9 mouse cellular contexts compared by ENCODE assay signal in the genomic region with DNA sequence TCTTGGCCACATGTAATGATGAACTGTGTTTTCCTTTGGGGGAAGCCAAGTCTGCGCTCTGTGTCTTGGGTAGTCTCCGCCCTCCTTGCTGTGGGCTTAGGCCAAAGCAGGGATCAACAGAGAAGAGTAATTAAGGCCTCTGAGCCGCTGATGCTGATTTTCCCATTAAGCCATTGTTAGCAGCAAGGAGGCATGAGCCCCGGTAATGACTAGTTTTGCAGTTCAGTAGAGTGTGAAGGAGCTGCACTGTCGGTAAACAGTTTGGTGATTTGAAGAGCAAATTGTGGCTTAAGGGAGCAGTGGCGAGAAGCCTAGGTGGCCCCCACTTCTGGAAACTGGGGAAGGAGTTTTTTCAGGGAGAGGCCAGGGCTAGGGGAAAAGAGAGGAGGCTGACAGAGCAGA.
A peak's percentile ranks its signal among the peaks of the same experiment; 100 is the strongest.
DNase-seq lines count a peak whose midpoint lies in the region; ATAC-seq and TF ChIP-seq lines count a peak whose summit lies in the region.
"Had no signal": no experiment of that assay in that cellular context is flagged by ENCODE, and none has a peak within 500 bp of the region (broad histone marks: within the 10 kb centered on the region; RNA-seq: fewer than 3 reads in every experiment).

No protein-coding gene starts in this region.

- no peak for TF ChIP-seq POLR2A in cerebellum, adult 2 months (IDR thresholded peaks at IDR 0.05; ENCODE audit: borderline replicate concordance, insufficient read depth, low read length)

- peaks cover 19% of the 10 kb centered on the region for H3K4me1 ChIP-seq in midbrain, embryonic 13.5 days (replicated peaks)
- peaks cover 8% of the 10 kb centered on the region; the same call in 1 of the 2 replicates for H3K4me1 ChIP-seq in midbrain, embryonic 11.5 days (ENCODE audit: control insufficient read depth, insufficient read depth, low read length)
- peaks cover 8% of the 10 kb centered on the region for H3K4me1 ChIP-seq in forebrain, embryonic 16.5 days (replicated peaks; ENCODE audit: control insufficient read depth, insufficient read depth, low read length)
- H3K4me1 ChIP-seq in kidney, postnatal 0 days (replicated peaks; ENCODE audit: insufficient read depth, low read length) = no peaks in the 10 kb centered on the region
- 0 out of 2 replicates have a peak, but pooled peaks cover 3% of the 10 kb centered on the region for H3K4me1 ChIP-seq in cerebellum, adult 2 months (ENCODE audit: control insufficient read depth, insufficient read depth, low read length)

- no peak for DNase-seq in midbrain, embryonic 11.5 days (ENCODE audit: low spot score, missing footprints)
- DNase-seq in kidney, postnatal 0 days (ENCODE audit: low spot score) = peak; percentile 35
- DNase-seq in telencephalon, adult 2 months (ENCODE audit: low read depth, low spot score) = peak; percentile 4
- DNase-seq in left cerebral cortex, adult 18-20 months (ENCODE audit: low spot score in 2 of 2) = no peak
- no peak for DNase-seq in cerebellum, adult 2 months

- no peak; the same call in 1 of the 2 replicates for TF ChIP-seq CTCF in kidney, postnatal 0 days (IDR thresholded peaks at IDR 0.05; ENCODE audit: low read depth)
- TF ChIP-seq CTCF in cerebellum, adult 2 months (IDR thresholded peaks at IDR 0.05; ENCODE audit: borderline replicate concordance, insufficient read depth, low read depth, low read length) = no peak

- H3K4me2 ChIP-seq in midbrain, embryonic 13.5 days (replicated peaks) = no peak overlapping the region
- no peak overlapping the region for H3K4me2 ChIP-seq in midbrain, embryonic 11.5 days
- no peak overlapping the region for H3K4me2 ChIP-seq in forebrain, embryonic 16.5 days (ENCODE audit: low read length)
- H3K4me2 ChIP-seq in kidney, postnatal 0 days (ENCODE audit: low read length) = no peak overlapping the region

- H3K27ac ChIP-seq in midbrain, embryonic 13.5 days = peak overlapping the region; percentile 10; the same call in 1 of the 2 replicates
- H3K27ac ChIP-seq in midbrain, embryonic 11.5 days (ENCODE audit: low read depth, low read length) = no peak overlapping the region
- H3K27ac ChIP-seq in forebrain, embryonic 16.5 days (ENCODE audit: low read length) = no peak overlapping the region
- peak overlapping the region; percentile 37; the same call in 1 of the 2 replicates for H3K27ac ChIP-seq in kidney, postnatal 0 days
- H3K27ac ChIP-seq in cerebellum, adult 2 months (ENCODE audit: insufficient read depth, low read length) = no peak overlapping the region
- H3K27ac ChIP-seq: layer of hippocampus, adult 2 months had no signal

- H3K9me3 ChIP-seq in midbrain, embryonic 13.5 days = no peaks in the 10 kb centered on the region
- no peaks in the 10 kb centered on the region for H3K9me3 ChIP-seq in midbrain, embryonic 11.5 days (ENCODE audit: control insufficient read depth, low read length)
- no peaks in the 10 kb centered on the region for H3K9me3 ChIP-seq in forebrain, embryonic 16.5 days (ENCODE audit: control insufficient read depth, low read length)
- H3K9me3 ChIP-seq in kidney, postnatal 0 days (replicated peaks; ENCODE audit: low read length) = no peaks in the 10 kb centered on the region

- no peak overlapping the region for H3K9ac ChIP-seq in midbrain, embryonic 13.5 days (replicated peaks)
- no peak overlapping the region for H3K9ac ChIP-seq in midbrain, embryonic 11.5 days (ENCODE audit: low read length)
- H3K9ac ChIP-seq in forebrain, embryonic 16.5 days (replicated peaks; ENCODE audit: low read depth, low read length) = no peak overlapping the region
- H3K9ac ChIP-seq in kidney, postnatal 0 days (ENCODE audit: low read depth, low read length) = no peak overlapping the region

- no peaks in the 10 kb centered on the region for H3K27me3 ChIP-seq in midbrain, embryonic 13.5 days
- H3K27me3 ChIP-seq in midbrain, embryonic 11.5 days (ENCODE audit: control insufficient read depth, insufficient read depth, low read length) = no peaks in the 10 kb centered on the region
- H3K27me3 ChIP-seq in forebrain, embryonic 16.5 days (replicated peaks; ENCODE audit: control insufficient read depth, insufficient read depth, low read length) = 0 out of 2 replicates have a peak, but pooled peaks cover 2% of the 10 kb centered on the region
- no peaks in the 10 kb centered on the region for H3K27me3 ChIP-seq in kidney, postnatal 0 days (ENCODE audit: insufficient read depth, low read length)
- H3K27me3 ChIP-seq in cerebellum, adult 2 months (ENCODE audit: control insufficient read depth, insufficient read depth, low read length) = no peaks in the 10 kb centered on the region

- no peak overlapping the region for H3K4me3 ChIP-seq in midbrain, embryonic 13.5 days (replicated peaks)
- no peak overlapping the region for H3K4me3 ChIP-seq in midbrain, embryonic 11.5 days (ENCODE audit: low read depth, low read length)
- H3K4me3 ChIP-seq in forebrain, embryonic 16.5 days (replicated peaks; ENCODE audit: low read length) = no peak overlapping the region
- H3K4me3 ChIP-seq in kidney, postnatal 0 days (replicated peaks; ENCODE audit: low read depth, low read length) = no peak overlapping the region
- H3K4me3 ChIP-seq in cerebellum, adult 2 months (replicated peaks; ENCODE audit: insufficient read depth, low read depth, low read length) = no peak overlapping the region
- H3K4me3 ChIP-seq: layer of hippocampus, adult 2 months had no signal

- H3K36me3 ChIP-seq in midbrain, embryonic 13.5 days = no peaks in the 10 kb centered on the region
- H3K36me3 ChIP-seq in midbrain, embryonic 11.5 days (ENCODE audit: control insufficient read depth, insufficient read depth, low read length) = no peaks in the 10 kb centered on the region
- no peaks in the 10 kb centered on the region for H3K36me3 ChIP-seq in forebrain, embryonic 16.5 days (ENCODE audit: control insufficient read depth, insufficient read depth)
- no peaks in the 10 kb centered on the region for H3K36me3 ChIP-seq in kidney, postnatal 0 days (ENCODE audit: insufficient read depth, low read length)

- peak; percentile 47 for ATAC-seq in midbrain, embryonic 13.5 days
- ATAC-seq in midbrain, embryonic 11.5 days (ENCODE audit: low FRiP score) = no peak
- ATAC-seq in forebrain, embryonic 16.5 days = peak; percentile 85
- no peak; the same call in 1 of the 2 replicates for ATAC-seq in kidney, postnatal 0 days (replicated peaks; ENCODE audit: low FRiP score, low read depth)
- no peak for ATAC-seq in megakaryocyte, adult 5-6 weeks (ENCODE audit: poor library complexity, severe bottlenecking)

- WGBS in midbrain, embryonic 13.5 days = 18% methylated on average over 6 of the region's 6 CpGs
- 20% methylated on average over 6 of the region's 6 CpGs for WGBS in midbrain, embryonic 11.5 days
- 6% methylated on average over 6 of the region's 6 CpGs for WGBS in forebrain, embryonic 16.5 days
- WGBS in kidney, postnatal 0 days = 24% methylated on average over 6 of the region's 6 CpGs
- 78% methylated on average over 6 of the region's 6 CpGs for WGBS in cerebellum, adult 2 months

Comparison
In these comparisons a context has a peak if more than half of its experiments do, and no peak if none do; other contexts are left out.
1. ATAC-seq: peak in midbrain, embryonic 13.5 days (single experiment) and forebrain, embryonic 16.5 days (single experiment); none in midbrain, embryonic 11.5 days (single experiment), kidney, postnatal 0 days (single experiment) and megakaryocyte, adult 5-6 weeks (single experiment).
2. H3K27ac ChIP-seq: peak in midbrain, embryonic 13.5 days (single experiment) and kidney, postnatal 0 days (single experiment); none in midbrain, embryonic 11.5 days (single experiment), forebrain, embryonic 16.5 days (single experiment) and cerebellum, adult 2 months (single experiment).
3. DNase-seq: peak in kidney, postnatal 0 days (single experiment) and telencephalon, adult 2 months (single experiment); none in midbrain, embryonic 11.5 days (single experiment), left cerebral cortex, adult 18-20 months (0 of 2) and cerebellum, adult 2 months (0 of 2).